Mouse (Mus musculus) spleen, postnatal 0 days (tissue): ENCODE data around the gene Dram1. TPM values are rescaled to one million over a fixed set of nuclear protein-coding genes. Genes with fewer than 3 reads are reported as not detected.

Source experiments
- polyA plus RNA-seq: library from polyadenylated mRNA; unstranded; fragments of >200 nt; fragmentation: Nextera tagmentation; extraction: Ambion mirVana; gene quantifications from 2 replicates; pipeline ENCODE4 v1.2.1, GENCODE M21; 2015

Dram1 gene
- polyA plus RNA-seq: 2.9 and 4.3 TPM in 2 replicates

GRCm38 (mm10) chr10:88379013-88379885 is at the start of gene Dram1, which contains the start of gene Gnptab:
Gene Dram1, minus strand, starts transcription at chr10:88379080.
Gene Gnptab, plus strand, starts transcription at chr10:88379132.

Other genes starting within 250 kb of the Dram1 start
- gene Parpbp, start 232.1 kb downstream of the Dram1 start, polyA plus RNA-seq: 11.1 and 12.5 TPM in 2 replicates
- 48.9 and 49.1 TPM in 2 replicates for gene Nup37, start 232.1 kb downstream of the Dram1 start, polyA plus RNA-seq
- 44.6 and 51.2 TPM in 2 replicates for gene Washc3, start 178.0 kb downstream of the Dram1 start, polyA plus RNA-seq
- 4.6 and 5.0 TPM in 2 replicates for gene Gnptab, start 52 bp upstream of the Dram1 start, polyA plus RNA-seq
- 0.12 TPM in 1 of 2 replicates, not detected in the other for gene Sycp3, start 80.5 kb upstream of the Dram1 start, polyA plus RNA-seq
- 10.5 and 13.9 TPM in 2 replicates for gene Chpt1, start 125.0 kb upstream of the Dram1 start, polyA plus RNA-seq
- 0.37 and 0.93 TPM in 2 replicates for gene Mybpc1, start 226.1 kb upstream of the Dram1 start, polyA plus RNA-seq